Mouse (Mus musculus): ENCODE measurements around the gene Rtn3.

The Rtn3 gene

GRCm38 (mm10) chr19:7382248-7382902, 100.7 kb downstream of the Rtn3 start:
- peak; percentile 63 to 78 for DNase-seq (ENCODE audit: low spot score in 2 of 2)

GRCm38 (mm10) chr19:7381906-7382247, 101.2 kb downstream of the Rtn3 start:
- no peak for DNase-seq (ENCODE audit: low spot score in 2 of 2)

- no peak for DNase-seq (ENCODE audit: low spot score in 2 of 2)
These were observed 105.4 kb downstream of the Rtn3 start for GRCm38 (mm10) chr19:7377639-7378038.

Data from urinary bladder, postnatal 4 days (tissue).